Mouse (Mus musculus) splenic B cell, adult 2 months (primary cell): ENCODE measurements around the gene Pde4c.

Experiments
- DNase-seq: peaks from one replicate; pipeline ENCODE4 v3.0.0-alpha.2; 2011; ENCODE audit warnings: low read depth, low spot score
- H3K27me3 ChIP-seq: 2 replicates; pipeline ENCODE4 v1.6.1; 2012; ENCODE audit warnings: mild to moderate bottlenecking, low read length, moderate library complexity, mixed read lengths; ENCODE audit not compliant: control insufficient read depth, poor library complexity, insufficient read depth, severe bottlenecking
- H3K36me3 ChIP-seq: 2 replicates; pipeline ENCODE4 v1.6.1; 2012; ENCODE audit warnings: mild to moderate bottlenecking, low read length, moderate library complexity, mixed read lengths; ENCODE audit not compliant: control insufficient read depth, poor library complexity, insufficient read depth, severe bottlenecking

The Pde4c gene

DNA sequence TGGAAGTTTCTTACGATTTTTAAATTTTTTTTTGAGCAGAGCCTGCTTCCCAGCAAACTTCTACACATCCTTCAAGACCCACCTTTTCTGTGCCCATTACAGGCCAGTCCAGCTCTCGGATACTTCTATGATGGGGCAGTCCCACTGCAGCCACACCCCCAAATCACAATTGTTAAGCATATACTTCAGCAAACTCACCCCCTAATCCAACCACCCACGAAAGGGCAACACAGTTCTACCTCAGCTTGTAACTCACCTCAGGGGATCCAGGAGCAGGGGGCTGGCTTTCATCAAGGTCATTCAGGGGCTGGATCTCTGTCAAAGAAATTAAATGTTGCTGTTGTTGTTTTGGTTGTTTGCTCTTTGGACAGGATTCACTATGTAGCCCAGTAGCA is 63.5 kb downstream of the Pde4c start:
- Histone ChIP-seq H3K27me3 (no peaks in the 10 kb centered on the region), H3K36me3 (peaks cover 30% of the 10 kb centered on the region)
- no peak for DNase-seq

DNA sequence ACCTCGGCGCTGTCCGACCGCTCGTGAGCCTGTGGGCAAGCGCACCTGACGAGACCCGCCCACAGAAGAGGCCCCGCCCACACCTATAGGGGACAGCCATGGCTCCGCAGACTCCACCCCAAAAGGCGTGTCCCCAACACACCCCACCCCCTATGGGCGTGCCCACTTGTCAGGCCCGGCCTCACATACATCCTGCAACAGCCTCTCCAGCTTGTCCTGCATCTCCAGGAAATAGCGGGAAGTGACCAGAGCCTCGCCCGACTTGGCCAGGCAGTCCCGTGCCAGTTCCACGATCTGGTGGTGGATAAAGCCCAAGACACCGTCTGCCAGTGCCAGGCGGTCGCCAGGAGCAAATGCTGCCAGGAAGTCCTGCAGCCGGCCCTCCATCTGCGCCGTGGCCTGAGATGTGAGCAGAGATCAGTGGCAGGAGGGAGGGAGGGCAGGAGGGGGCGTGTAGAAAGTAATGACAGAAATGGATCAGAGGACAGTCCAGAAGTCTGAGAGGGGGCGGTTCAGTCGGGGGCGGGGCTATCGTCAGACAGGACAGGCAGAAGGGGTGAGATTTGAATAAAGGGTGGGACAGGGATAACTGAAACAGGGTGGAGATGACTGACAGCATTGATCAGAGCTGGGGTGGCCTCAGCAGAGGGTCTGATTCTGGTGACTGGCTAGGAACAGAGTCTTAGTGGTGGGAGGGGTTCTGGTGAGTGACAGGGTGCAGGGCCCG is 64.6 kb downstream of the Pde4c start:
- Histone ChIP-seq H3K27me3 (no peaks in the 10 kb centered on the region), H3K36me3 (peaks cover 29% of the 10 kb centered on the region)
- no peak for DNase-seq

DNA sequence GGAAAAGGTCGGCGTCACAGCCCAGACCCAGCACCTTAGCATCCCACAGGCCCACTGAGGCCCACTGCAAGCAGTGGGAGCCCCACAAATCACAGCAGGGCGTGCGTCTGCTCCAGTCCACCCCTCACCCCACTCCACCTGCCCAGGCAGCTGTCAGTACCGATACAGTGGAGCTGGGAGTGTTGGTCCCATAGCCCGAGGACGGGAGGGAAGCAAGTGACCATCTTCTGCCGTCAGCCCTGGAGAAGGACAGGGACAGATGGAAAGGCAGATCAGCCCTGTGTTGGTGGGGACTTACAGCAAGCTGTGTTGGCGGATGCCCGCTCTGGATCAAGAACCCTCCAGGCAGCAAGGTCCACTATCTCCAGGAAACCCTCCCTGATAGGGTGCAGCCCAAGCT is 65.5 kb downstream of the Pde4c start:
- DNase-seq, result no peak
- H3K36me3 ChIP-seq, result peaks cover 24% of the 10 kb centered on the region
- no peaks in the 10 kb centered on the region for H3K27me3 ChIP-seq

DNA sequence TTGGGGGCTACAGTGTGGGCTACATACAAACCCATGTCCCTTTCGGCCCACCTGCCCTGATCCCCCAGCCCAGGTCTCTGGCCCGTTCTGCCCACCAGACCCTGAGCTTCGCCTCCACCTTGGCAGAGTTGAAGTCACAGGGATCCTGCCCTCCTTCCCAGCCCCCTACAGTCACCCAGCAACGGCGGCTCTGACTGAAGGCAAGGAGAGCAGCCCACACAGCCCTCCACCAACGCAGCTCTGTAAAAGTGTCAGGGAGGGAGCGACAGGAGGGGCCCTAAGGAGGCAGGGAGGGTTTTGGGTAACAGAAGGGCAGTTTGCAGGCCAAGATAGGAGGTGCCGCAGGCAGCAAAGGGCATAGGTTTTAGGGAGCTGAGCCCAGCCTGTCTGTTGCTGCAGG is 67.3 kb downstream of the Pde4c start:
- no peak for DNase-seq
- peaks cover 21% of the 10 kb centered on the region for H3K36me3 ChIP-seq
- no peaks in the 10 kb centered on the region for H3K27me3 ChIP-seq

DNA sequence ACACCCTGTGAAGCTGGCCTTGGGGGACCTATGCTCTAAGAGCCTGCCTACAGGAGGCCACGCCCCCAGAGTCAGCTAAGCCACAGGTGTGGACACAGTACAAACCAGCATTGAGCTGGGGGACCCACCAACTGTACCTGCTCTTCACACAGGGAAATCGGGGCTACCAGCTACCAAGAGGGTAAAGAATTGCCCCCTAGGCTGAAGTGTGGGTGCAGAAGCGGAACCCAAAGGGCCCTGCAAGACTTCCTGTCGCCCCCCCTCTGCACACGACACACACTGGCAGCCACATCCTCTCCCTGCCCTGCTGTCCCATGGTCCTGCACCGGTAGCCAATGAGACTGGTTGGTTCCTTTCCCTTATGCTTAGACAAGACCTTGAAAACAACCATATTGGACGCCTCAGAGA is 67.8 kb downstream of the Pde4c start:
- DNase-seq, result peak; percentile 84
- H3K36me3 ChIP-seq, result peaks cover 18% of the 10 kb centered on the region
- no peaks in the 10 kb centered on the region for H3K27me3 ChIP-seq

DNA sequence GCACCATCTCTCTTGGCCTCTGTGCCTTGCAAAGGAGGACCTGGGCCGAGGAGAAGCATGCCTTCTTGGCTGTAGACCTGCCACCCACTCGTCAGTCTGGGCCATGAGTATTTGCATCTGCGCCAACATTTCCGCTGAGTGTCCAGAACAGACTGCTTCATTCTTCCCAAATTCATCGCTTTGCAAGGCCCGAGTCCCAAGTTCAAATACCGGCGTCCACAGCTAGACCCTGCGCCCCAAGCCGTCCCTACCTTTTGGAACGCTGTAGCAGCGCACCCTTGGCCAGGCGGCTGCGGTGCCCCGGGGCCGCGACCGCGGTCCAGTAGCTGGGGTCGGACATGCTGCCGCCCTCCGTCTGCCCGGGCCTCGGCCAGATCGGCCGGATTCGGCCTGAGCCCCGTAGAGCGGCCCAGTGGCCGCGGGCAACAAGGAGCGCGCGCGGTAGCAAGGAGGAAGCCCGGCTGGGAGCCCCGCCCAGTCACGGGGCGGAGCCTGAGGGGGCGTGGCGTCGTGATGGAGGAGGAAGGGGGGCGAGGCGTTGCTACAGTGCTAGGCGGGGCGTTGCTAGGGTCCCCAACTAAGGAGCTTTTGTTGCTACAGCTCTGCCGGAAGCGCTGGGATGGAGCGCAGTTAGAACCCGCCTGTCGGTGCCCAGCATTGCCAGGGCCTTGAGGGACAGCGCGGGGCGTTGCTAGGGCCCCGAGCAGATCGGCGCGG is 68.6 kb downstream of the Pde4c start:
- DNase-seq, result peak; percentile 98
- Histone ChIP-seq H3K27me3 (no peaks in the 10 kb centered on the region), H3K36me3 (peaks cover 17% of the 10 kb centered on the region)

DNA sequence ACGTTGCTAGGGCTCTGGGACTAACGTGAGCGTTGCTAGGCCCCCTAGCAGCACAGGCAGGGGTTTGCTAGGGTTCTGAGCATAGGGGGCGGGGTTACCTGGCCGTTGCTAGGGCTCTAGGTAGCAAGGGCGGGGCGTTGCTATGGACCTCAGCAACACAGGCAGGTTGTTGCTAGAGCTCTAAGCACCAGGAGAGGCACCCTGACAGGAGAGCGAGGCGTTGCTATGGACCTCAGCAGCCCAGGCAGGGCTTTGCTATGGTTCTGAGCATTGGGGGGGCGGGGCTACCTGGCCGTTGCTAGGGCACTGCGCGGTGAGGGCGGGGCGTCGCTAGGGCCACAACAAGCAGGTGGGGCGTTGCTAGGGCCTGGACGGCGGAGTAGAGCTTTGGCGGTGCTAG is 69.2 kb downstream of the Pde4c start:
- H3K27me3 ChIP-seq, result no peaks in the 10 kb centered on the region
- DNase-seq, result peak; percentile 93
- peaks cover 14% of the 10 kb centered on the region for H3K36me3 ChIP-seq

DNA sequence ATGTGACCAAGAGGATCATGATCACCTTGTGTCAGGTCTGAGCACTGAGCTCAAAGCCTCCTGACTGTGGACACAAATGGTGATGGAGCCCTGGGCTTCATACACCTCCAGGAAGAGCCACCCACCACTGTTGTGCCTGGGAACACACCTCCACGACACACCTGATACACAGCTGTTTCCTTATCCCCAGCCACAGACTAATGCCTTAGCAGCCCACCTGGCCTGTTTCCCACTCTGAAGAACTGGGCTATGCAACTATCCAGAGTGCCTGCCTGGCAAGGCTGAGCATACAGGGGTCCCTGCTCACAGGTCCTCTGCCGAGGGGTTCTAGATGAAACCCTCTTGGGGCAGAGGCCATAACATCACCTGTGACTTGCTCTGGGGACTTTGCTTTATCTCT is 70.7 kb downstream of the Pde4c start:
- H3K27me3 ChIP-seq, result no peaks in the 10 kb centered on the region
- no peak for DNase-seq
- H3K36me3 ChIP-seq, result peaks cover 4% of the 10 kb centered on the region; the same call in 1 of the 2 replicates

DNA sequence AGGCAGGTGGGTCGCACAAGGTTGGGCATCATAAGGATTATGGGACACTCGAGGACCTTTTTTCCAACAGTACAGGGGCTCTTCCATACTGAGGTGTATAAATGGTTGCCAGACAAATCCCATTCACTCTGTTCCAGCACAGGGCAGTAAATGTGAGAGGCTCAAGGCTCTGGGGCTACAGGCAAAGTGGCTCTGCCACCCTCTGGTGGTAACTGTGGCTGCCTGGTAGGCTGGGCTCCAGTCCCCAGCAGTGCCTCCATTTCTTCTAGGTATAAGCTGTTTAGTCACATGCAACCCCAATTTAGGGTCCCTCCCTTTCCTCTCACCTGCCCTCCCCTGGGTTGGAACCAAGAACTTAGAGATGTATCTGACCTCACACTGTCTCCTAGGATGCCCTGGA is 71.8 kb downstream of the Pde4c start:
- no peak for DNase-seq
- H3K36me3 ChIP-seq, result peaks cover 1% of the 10 kb centered on the region; the same call in 1 of the 2 replicates
- H3K27me3 ChIP-seq, result no peaks in the 10 kb centered on the region

DNA sequence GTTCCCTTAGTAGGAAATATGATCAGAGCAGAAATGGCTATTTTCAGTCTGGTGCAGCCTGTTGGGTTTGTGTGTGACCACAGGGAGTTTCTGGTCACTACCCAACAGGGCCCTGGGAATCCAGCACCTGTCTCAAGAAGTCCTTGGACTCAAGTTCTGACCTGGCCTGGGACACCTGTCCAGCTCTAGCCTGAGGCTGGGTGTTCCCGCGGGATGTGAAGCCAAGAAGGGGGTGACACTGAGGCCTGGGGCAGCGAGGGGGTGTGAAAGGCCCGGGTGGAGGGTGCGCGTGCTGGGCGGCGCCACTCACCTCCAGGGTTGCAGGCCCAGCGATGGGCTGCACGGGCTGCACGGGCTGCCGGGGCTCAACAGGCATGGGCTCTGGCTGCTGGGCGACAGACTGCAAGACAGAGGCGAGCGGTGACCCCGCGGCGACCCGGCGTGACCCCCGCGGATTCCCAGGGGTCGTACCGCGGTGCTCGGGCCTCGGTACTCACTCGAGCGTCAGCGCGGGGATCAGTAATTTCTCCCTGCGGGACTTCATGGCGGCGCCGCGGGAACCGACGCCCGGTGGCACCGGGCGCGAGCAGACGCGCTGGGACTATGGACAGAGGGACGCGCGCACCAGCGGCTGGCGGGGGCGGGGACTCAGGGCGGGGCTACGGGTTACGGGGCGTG is 73.0 kb downstream of the Pde4c start:
- no peaks in the 10 kb centered on the region for H3K27me3 ChIP-seq
- no peak for DNase-seq
- peaks cover 1% of the 10 kb centered on the region; the same call in 1 of the 2 replicates for H3K36me3 ChIP-seq

DNA sequence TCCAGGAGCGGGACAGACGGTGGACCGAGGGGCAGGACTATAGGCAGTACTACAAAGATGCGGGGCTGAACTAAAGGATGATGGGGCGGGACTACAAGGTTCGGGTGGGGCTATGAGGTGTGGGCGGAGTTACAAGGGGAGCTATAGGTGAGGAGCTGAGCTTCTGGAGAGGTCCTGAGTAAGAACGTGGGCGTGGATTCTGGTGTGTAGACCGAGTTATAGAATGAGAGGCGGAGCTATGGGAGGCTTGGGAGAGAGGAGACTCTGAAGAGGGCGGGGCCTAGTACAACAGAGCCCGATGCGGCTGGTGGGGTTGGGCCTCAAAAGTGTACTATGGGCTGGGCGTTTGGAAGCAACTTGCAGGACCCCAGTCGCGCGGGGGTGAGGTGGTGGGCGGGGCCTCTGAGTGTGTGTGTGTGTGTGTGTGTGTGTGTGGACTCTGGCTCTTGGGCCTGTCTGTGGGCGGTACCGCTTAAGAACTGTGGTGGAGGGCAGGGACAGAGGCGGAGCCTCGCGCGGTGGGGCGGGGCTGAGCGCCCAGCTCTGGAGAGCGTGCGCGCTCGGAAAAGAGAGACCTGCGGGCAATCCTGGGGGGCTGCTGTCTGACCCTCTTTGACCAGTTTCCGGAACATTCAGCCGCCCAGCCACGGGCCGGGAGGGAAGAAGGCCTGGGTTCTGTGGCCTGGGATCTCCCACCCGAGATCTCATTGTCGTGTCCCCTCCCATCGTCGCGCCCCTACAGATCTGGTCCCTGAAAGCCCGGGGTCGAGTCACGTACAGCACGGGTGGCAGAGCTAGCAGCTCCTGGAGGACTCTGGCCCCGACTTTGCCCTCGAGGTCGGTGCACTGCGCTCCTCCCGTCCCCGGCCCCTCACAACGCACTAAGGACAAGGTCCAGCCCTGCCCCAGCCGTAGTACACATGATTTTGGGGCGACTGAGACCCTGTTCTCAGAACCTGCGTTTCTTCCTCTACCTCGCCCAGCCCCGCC is 73.9 kb downstream of the Pde4c start:
- Histone ChIP-seq H3K27me3 (no peaks in the 10 kb centered on the region), H3K36me3 (peaks cover 1% of the 10 kb centered on the region; the same call in 1 of the 2 replicates)
- peak; percentile 91 for DNase-seq

DNA sequence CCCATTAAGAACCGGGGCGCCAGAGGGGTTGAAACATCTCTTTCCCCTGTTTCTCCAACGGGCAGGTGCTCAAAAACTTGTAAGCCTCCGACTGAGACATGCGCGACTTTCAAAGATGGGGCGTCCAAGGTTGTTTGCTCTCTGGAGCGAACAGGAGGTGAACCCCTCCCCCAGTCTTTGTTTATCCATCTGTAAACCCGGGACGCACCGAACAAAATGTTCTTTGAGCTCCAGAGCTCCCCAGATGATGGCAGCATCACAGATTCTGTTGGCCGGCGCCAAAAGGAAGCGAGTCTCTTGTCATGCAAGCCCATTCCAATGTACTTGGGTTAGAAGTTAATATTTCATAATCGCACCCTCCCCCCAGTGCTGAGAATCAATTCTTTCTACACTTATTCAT is 74.8 kb downstream of the Pde4c start:
- no peak for DNase-seq
- peaks cover 1% of the 10 kb centered on the region; the same call in 1 of the 2 replicates for H3K36me3 ChIP-seq
- H3K27me3 ChIP-seq, result no peaks in the 10 kb centered on the region

DNA sequence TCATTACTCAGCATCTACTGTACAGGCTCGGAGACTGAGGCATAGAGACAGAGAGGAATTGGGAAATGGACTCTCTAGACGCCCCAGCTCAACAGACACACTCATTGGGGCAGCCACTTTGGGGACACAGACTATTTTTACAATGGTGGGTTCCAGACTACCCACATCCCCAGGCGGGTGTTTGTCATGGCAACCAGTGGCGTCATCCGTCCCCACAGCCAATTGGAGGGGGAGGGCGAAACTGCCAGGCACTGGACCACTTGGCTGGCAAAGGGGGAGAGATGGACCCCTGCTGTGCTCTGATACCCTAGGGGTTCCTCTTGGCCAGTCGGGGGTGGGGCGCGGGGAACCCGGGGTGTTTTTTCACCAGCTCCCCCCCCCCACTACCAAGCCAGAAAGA is 77.1 kb downstream of the Pde4c start:
- H3K36me3 ChIP-seq, result peaks cover 1% of the 10 kb centered on the region; the same call in 1 of the 2 replicates
- DNase-seq, result no peak
- no peaks in the 10 kb centered on the region for H3K27me3 ChIP-seq
